Mouse (Mus musculus) G1E (cell line): ENCODE data around the gene Nags.
"Not testable (repeated sequence)": the region's sequence is repeated elsewhere in the genome, so short reads cannot be mapped to it uniquely, and the experiment has no call there.

ENCODE experiments used
- CTCF ChIP-seq: IDR thresholded peaks from 2 replicates; pipeline ENCODE4 v1.5.1; 2012; ENCODE audit warnings: low read depth, low read length, inconsistent platforms, mixed read lengths
- GATA1 ChIP-seq: IDR thresholded peaks from 2 replicates; pipeline ENCODE4 v1.6.1; 2012; ENCODE audit warnings: borderline replicate concordance, low read length, inconsistent platforms, mixed read lengths
- TAL1 ChIP-seq: conservative IDR thresholded peaks from 2 replicates; pipeline ENCODE4 v1.6.1; 2012; ENCODE audit warnings: low read depth, low read length, inconsistent platforms, mixed read lengths

- not testable (repeated sequence) for TF ChIP-seq TAL1, CTCF, GATA1
Measured at GRCm38 (mm10) chr11:102158024-102158423, 12.7 kb downstream of the Nags start.
